Mouse (Mus musculus) thymus, adult 2 months (tissue): Measurements from ENCODE around the gene Dpy19l3.

Experiments used
- CTCF ChIP-seq: fragments of 200-500 bp; IDR thresholded peaks from 2 replicates; pipeline ENCODE4 v1.5.1; 2012; ENCODE audit warnings: mild to moderate bottlenecking, control low read depth, low read length, moderate library complexity, borderline replicate concordance; ENCODE audit not compliant: control insufficient read depth, poor library complexity, insufficient read depth; ENCODE audit errors: extremely low read depth
- POLR2A ChIP-seq: fragments of 200-500 bp; IDR thresholded peaks from 2 replicates; pipeline ENCODE4 v1.6.1; 2012; ENCODE audit warnings: mild to moderate bottlenecking, low read length, control low read depth, moderate library complexity; ENCODE audit not compliant: control insufficient read depth, poor library complexity, insufficient read depth; ENCODE audit errors: extremely low read depth

DNA sequence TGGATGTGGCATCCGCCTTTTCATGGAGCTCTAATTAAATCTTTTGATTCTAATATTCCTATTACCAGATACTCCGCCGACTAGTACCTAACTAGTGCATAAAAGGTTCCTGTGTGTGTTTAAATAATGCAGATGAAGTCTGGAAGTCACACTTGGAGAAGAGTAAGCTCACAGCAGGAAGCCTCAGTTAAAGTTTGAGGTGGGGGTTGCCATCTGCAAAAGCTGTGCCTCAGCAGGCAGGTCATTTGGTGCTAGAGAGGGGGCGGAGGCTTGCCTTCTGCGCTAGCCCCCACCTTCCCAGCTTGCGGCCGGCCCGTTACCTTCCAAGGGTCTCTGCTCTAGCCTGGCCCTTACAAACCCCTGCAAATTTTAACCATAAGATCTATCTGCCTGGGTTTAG is 36.7 kb upstream of the Dpy19l3 start:
- TF ChIP-seq CTCF (no peak), POLR2A (no peak)
